Mouse (Mus musculus): Measurements from ENCODE around the gene Arl5c. TPM values are rescaled to one million over a fixed set of nuclear protein-coding genes. Genes with fewer than 3 reads are reported as not detected.

Gene Arl5c
- polyA plus RNA-seq, 1 experiment from 2014 or later = 6.9 TPM

Small RNA genes within 50 kb of the gene (microRNA-seq; reads per million reads assigned to microRNA genes)
- not detected for gene Gm22461
- not detected for gene Gm27597

Other genes starting within 250 kb of the Arl5c start
- gene Cwc25, start 229.6 kb downstream of the Arl5c start, polyA plus RNA-seq (2015; fragmentation: Nextera tagmentation; extraction: Ambion mirVana) = 18.0 and 18.6 TPM in 2 replicates
- 0.39 and 0.75 TPM in 2 replicates for gene 1700001P01Rik, start 220.3 kb downstream of the Arl5c start, polyA plus RNA-seq (2015; fragmentation: Nextera tagmentation; extraction: Ambion mirVana)
- gene Rpl23, start 213.7 kb downstream of the Arl5c start, polyA plus RNA-seq (2015; fragmentation: Nextera tagmentation; extraction: Ambion mirVana) = 327 and 370 TPM in 2 replicates
- gene Lasp1, start 197.2 kb downstream of the Arl5c start, polyA plus RNA-seq (2015; fragmentation: Nextera tagmentation; extraction: Ambion mirVana) = 129 and 132 TPM in 2 replicates
- 17.8 and 21.0 TPM in 2 replicates for gene B230217C12Rik, start 155.4 kb downstream of the Arl5c start, polyA plus RNA-seq (2015; fragmentation: Nextera tagmentation; extraction: Ambion mirVana)
- 0.67 and 1.0 TPM in 2 replicates for gene Fbxo47, start 112.0 kb downstream of the Arl5c start, polyA plus RNA-seq (2015; fragmentation: Nextera tagmentation; extraction: Ambion mirVana)
- gene Plxdc1, start 9.7 kb downstream of the Arl5c start, polyA plus RNA-seq (2015; fragmentation: Nextera tagmentation; extraction: Ambion mirVana) = 0.65 and 0.89 TPM in 2 replicates
- gene Cacnb1, start 26.9 kb upstream of the Arl5c start, polyA plus RNA-seq (2015; fragmentation: Nextera tagmentation; extraction: Ambion mirVana) = 40.7 and 41.5 TPM in 2 replicates
- gene Rpl19, start 30.5 kb upstream of the Arl5c start, polyA plus RNA-seq (2015; fragmentation: Nextera tagmentation; extraction: Ambion mirVana) = 667 and 700 TPM in 2 replicates
- gene Stac2, start 57.3 kb upstream of the Arl5c start, polyA plus RNA-seq (2015; fragmentation: Nextera tagmentation; extraction: Ambion mirVana) = 2.9 and 3.2 TPM in 2 replicates
- gene Fbxl20, start 154.2 kb upstream of the Arl5c start, polyA plus RNA-seq (2015; fragmentation: Nextera tagmentation; extraction: Ambion mirVana) = 38.4 and 42.0 TPM in 2 replicates
- gene Med1, start 197.1 kb upstream of the Arl5c start, polyA plus RNA-seq (2015; fragmentation: Nextera tagmentation; extraction: Ambion mirVana) = 70.0 and 75.0 TPM in 2 replicates
- 13.6 and 15.8 TPM in 2 replicates for gene Cdk12, start 206.9 kb upstream of the Arl5c start, polyA plus RNA-seq (2015; fragmentation: Nextera tagmentation; extraction: Ambion mirVana)